Mouse (Mus musculus): ENCODE results near the gene Mmp19.

Mmp19 gene

DNA sequence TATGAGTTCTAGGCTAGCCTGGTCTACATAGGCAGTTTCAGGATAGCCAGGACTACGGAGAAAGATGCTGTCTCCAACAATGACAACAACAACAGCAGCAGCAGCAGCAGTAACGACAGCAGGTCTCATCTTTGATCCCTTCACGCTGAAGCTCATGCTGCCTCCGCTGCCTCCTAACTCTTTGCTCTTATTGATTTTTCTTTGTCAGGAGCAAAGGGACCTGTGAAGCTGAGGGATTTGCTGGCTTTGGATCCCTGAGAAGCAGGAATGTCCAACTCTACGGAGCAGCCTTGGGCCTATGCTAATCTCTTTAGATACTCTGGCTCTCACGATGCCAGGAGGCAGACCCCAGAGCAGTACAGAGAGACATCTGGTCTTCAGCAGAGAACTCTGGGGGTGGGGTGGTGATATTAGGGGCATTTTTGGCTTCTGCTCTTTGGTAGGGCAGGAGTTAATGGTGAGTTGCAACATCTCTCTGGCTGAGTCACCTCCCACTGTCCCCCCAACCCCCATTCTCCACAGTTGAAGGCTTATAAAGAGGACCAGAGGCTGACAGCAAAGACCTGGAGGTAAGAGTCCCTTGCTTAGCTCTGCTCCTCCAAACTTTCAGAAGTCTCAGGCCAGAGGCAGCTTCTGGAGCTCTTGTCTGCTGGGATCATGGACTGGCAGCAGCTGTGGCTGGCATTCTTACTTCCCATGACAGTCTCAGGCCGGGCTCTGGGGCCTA is at the start of gene Mmp19:
TSS of gene Mmp19 (plus strand) at position 513 of the 727 bp plus-strand sequence.
- DNase-seq (ENCODE audit: low spot score in 2 of 2), result no peak

DNA sequence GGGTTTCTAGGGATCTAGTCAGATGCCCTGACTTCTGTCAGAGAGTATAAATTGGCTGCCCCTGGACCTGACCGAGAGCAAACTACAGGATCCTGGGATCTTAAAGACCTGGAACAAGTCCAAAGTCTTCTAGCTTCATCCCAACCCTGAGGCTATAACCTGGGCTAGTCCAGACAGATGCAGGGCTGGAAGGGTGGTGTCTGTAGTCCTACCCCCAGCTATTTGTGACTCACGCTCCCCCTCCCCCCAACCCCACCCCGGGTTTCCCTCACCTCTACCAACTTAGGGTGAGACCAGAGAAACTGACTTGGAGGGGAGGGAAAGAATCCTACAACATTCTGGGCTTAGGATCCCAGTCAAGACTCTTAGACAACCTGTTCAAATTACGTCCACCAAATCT is 48.1 kb upstream of the Mmp19 start:
- DNase-seq (ENCODE audit: low spot score in 2 of 2), result no peak

DNA sequence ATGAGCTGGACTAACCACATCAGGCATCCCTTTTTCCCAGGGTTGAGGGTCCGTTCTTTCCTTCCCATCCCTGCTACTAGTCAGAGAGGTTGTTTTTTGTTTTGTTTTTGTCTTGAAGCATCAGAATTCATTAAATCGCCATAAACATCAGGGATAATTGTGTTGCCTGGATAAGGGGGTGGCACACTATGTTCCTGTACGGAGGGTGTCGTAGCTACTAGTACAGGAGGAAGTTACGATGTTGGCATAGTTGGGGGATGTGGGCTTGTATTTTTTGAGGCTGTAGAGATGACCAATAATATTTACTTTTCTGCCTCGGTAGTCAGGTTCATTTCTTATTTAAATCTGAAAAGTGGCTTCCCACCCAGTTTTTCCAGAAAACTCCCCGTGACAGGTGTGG is 47.5 kb upstream of the Mmp19 start:
- no peak for DNase-seq (ENCODE audit: low spot score in 2 of 2)

DNA sequence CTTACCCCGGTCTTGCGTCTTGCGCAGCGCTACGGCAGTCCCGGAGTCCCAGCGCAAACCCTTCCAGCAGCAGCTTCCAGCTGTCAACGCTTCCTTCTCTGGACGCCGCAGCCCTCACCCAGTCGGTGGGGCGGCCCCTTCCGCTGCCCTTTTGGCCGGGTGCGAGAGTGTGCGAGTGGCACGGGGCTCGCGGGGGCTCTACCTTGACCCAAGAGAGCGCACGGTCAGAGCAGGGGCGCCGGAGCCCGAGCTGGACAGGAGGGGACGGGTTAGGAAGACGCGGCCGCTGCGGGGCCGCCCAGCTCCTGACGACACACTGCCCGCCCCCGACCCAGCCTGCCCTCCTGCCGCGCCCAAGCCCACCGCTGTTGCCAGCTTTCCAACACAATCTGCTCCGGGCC is 46.9 kb upstream of the Mmp19 start:
- peak in 1 of 2 experiments; percentile 54 for DNase-seq (ENCODE audit: low spot score in 2 of 2)

DNA sequence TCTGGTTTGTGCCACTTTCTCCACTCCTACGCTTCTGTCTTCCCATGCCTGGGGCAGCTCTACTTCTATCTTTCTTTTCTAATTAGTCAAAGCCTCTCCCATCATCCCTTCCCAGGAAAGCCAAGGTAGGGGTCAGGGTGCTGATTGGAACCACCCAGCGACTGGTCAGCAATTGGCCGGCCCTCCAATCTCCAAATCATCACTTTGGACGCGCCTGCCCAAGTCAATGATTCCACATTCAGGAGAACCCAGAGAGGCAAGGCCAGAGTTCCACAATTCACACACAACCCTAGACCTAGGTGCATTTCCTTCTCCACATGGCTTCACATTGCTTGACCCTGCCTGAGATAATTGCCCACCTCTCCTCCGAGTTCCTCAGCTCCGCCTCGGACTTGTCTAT is 46.5 kb upstream of the Mmp19 start:
- DNase-seq (ENCODE audit: low spot score in 2 of 2), result no peak

DNA sequence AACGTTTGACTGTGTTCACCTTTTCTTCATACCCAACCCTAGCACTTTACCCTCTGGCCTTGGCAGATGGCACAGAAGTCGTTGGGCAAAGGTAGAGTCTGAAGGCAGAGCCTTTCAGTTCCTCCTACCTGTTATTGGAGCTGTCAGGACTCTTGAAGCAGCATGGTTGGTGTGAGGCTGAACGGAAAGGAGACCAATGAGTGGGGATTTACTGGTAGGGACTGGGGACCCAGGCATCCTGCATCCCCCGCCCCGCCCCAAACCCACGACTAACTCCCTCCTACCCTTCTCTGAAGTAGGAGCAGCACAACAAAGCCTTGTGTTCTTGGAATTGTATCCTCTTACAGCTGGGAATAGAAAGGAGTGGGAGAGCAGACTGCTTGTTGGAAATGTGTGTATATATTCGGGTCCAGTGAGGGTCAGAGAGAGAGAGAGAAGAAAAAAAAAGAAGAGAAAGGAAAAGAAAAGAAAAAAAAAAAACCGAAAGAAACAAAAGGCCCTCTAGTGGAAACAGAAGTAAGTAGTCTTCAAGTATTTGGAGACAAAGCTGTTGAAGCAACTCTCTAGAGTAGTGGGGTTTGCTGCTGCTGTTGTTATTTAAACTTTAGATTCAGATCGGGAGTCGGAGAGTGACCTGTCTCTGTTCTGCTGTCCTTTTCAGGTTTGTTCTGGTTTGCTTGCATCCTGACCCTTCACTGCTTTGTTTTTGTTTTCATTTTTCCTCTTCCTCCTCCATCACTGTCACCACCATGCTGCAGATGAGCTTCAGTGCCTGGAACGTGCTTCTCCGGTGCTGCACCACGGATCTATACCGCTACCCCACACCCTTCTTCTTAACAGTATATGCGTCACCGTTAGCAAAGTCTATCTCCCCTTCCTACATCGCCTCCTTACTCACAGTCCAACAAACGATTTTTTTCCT is 45.8 kb upstream of the Mmp19 start, which contains the start of gene Dgka:
TSS of gene Dgka (minus strand) at position 176 of the 922 bp plus-strand sequence.
- no peak for DNase-seq (ENCODE audit: low spot score in 2 of 2)

DNA sequence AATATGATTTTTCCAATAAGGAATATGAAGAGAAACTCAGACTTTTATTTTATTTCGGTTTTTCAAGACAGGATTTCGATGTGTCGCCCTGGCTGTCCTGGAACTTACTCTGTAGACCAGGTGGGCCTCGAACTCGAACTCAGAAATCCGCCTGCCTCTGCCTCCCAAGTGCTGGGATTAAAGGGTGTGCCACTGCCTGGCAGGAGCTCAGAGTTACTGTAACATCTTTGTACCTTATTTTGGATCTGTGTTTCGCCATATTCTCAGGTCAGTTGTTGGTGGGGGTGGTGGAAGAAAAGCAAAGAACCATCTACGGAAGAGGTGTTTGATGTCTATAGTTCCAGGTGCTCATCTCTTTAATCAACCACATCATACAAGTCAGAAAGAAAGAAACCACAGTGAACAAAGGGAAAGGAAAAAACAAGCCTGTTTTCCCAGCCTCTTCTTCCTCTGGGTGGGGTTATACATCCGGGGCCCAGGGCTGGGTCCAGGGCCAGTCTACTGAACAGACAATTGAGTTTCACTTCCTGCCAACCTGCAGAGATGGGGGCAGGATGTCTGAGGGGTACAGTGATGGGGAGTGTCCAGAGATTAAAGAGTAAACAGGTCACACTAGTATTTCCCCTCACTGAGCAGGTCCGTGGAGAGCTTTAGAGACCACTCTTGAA is 44.6 kb upstream of the Mmp19 start:
- no peak for DNase-seq (ENCODE audit: low spot score in 2 of 2)

DNA sequence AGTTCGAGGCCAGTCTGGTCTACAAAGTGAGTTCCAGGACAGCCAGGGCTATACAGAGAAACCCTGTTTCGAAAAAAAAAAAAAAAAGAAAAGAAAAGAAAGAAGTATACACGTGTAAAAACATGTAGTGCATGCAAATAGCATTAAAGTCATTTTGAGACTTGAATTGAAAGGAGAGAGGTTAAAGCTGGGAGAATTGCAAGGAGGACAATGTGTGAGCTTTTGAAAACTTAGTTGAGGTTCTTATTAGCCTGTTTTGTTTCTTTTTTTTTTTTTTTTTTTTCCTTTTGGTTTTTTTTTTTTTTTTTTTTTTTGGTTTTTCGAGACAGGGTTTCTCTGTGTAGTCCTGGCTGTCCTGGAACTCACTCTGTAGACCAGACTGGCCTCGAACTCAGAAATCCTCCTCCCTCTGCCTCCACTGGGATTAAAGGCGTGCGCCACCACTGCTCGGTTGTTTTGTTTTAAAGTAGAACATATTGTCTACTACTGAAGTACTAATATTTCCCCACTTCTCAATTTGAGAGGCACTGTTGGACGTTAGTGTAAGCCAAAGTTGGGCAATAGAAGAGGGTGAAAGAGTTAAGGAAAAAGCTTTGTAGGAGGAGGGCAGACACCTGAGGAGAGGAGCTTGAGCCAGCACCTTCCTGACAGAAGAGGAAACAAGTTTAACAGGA is 43.6 kb upstream of the Mmp19 start:
- no peak for DNase-seq (ENCODE audit: low spot score in 2 of 2)

DNA sequence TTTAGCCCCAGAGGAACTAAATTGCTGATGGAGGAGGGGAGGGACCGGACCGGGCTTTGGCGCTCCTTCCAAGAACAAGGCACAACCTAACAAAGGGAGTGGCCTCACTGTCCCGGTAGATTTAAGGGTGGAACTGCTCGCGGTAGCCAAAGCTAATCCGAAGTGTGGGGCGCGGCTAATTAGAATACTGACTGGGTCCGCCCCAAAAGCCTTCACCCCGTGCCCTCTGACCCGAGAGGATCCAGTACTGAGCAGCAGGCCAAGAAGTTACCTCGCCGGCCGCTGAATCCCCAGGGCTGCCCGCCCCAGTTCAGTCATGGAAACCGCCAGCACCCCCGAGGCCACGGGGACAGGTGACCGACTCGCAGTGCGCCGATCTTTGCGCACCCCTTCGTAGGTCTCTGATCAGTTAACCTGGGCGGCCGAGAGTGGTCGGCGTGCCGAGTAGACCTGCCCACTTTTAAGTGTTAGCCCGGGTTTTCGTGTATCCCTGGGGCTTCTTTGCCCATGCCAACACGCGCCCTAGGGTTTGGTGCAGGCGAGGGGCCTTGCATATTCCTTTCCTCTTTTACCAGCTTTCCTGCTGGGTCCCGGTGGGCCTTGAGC is 43.0 kb upstream of the Mmp19 start, which contains the start of gene Pym1:
TSS of gene Pym1 (plus strand) at position 244 of the 606 bp plus-strand sequence.
- peak in 1 of 2 experiments; percentile 53 for DNase-seq (ENCODE audit: low spot score in 2 of 2)

DNA sequence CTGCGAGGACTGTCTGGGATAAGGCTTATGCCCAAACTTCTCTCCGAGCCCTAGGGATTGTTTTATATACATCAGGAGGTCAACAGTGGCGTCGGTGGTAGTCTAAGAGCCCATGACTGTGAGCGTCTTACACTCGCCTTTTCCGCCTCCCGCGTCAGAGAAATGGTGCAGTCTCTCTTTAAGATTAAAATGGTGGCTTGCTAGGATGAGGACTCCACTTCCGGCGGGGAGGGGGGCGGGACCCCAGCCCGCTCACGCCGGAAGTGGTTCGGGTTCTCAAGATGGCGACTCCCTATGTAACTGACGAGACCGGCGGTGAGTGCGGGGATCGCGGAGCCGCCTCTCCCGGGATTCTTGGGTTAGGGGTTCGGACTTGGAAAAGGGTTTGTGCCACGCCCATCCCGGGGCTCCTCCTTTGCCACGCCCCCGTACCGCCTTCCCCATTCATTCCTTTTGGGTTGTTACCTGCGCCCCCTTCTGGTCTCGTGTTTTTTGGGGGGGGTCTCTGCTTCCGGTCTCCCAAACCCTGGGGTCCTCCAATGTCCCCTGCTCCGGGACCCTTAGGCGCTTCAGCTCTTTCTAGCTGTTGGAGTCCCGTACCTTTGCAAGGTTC is 42.4 kb upstream of the Mmp19 start:
- peak; percentile 42 to 79 for DNase-seq (ENCODE audit: low spot score in 2 of 2)

DNA sequence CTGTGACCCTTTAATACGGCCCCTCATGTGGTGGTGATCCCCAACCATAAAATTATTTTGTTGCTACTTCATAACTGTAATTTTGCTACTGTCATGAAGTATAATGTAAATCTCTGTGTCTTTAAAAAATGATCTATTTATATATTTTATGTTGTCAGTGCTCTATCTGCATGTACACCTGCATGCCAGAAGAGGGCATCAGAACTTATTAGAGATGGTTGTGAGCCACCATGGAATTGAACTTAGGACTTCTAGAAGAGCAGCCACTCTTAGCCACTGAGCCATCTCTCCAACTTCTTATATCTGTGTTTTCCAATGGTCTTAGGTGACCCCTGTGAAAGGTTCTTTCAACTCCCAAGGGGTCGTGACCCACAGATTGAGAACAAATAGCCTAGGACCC is 17.8 kb upstream of the Mmp19 start:
- no peak for DNase-seq (ENCODE audit: low spot score in 2 of 2)

DNA sequence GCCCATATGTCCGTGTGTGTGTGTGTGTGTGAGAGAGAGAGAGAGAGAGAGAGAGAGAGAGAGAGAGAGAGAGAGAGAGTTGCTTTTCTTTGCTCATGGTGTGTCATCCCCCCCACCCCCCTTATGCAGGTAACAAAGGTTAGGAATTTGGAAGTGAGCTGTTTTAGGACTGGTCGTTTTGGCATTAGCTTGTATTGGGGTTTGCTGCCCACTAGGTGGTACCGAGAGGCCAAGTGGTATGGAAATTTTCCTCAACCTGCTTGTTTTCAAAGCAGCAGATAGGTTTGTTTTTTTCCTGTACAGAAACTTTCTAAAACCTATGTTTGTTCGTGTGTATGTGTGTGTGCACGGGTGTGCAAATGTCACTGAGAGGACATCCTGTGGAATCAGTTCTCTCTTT is 17.0 kb upstream of the Mmp19 start:
- DNase-seq (ENCODE audit: low spot score in 2 of 2), result no peak

DNA sequence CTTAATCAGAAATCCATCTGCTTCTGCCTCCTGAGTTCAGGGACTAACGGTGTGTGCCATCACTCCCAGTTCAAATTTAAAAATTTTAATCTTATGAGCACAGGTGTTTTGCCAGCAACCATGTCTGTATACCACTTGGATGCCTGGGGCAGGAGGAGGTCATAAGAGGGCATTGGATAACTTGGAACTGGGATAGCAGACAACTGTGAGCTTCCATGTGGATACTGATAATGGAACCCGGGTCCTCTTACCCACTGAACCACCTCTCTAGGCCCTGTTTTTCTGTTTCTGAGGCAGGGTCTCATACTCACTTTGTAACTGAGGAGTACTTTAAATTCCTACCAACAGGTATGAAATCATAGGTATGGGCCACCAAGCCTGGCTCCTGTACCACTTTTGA is 12.3 kb upstream of the Mmp19 start:
- DNase-seq (ENCODE audit: low spot score in 2 of 2), result no peak

DNA sequence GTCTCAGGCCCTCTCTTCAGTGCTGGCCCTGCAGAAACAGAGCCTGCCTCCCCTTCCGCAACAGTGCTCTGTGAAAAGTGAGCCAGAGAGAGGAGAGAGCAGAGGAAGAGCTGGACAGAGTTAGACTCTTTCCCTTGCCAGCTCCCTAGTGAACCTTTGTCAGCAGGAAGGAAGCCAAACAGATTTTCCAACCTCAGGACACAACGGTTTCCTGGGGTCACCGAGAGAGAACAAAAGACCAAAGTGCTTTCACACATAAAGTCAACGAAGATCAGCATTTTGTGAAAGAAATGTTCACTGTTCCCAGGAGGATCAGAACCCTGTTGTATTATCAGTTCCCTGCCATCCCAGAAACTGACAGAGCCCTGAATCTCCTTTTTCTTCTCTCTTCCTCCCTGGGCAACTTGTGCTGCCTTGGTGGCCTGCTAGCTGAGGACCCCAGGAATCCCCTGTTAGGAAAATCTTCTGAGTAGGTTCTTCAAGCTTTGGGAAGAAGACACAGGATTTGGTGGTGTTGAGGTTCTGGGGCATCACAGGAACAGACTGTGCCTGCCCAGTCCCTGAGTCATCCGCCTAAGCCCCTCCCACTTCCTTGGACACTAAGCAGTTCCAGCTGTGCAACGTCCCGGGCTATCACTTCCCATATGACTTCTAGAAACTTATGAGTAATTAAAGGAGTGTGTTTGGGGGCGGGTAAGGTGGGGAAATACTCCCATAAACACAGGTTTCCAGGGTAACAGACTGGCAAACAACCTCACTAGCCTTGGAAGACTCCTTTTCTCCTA is 11.5 kb upstream of the Mmp19 start:
- no peak for DNase-seq (ENCODE audit: low spot score in 2 of 2)

DNA sequence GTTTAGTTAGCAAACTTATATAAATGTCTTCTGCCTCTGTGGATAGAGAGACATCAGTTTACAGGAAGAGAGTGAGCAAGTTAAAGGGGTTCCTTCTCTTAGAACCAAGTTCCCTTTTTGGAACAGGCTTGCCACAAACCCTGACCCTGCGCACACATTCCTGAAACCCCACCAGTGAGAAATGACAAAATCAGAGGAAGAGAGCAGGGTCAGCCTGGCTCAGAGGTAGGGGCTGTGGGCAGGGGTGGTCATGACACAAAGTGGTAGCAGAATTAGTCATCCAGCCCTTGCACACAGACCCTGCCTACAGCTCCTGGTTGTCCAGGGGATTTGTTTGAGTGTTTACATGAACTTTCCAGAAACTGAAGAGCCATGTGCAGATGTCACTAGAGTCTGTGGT is 10.5 kb upstream of the Mmp19 start:
- no peak for DNase-seq (ENCODE audit: low spot score in 2 of 2)

DNA sequence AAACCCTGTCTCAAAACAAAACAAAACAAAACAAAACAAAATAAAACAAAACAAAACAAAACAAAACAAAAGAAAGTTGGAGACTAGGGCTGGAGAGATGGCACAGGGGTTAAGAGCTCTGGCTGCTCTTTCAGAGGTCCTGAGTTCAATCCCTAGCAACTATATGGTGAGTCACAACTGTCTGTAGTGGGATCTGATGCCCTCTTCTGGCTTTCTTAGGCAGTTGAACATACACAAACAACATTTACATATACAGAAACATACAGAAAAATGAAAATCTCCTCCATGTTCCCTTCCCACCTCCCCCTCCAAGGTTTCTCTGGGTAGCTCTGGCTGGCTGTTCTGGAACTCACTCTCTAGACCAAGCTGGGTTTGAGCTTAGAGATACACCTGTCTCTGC is 1.3 kb downstream of the Mmp19 start:
- DNase-seq (ENCODE audit: low spot score in 2 of 2), result no peak

DNA sequence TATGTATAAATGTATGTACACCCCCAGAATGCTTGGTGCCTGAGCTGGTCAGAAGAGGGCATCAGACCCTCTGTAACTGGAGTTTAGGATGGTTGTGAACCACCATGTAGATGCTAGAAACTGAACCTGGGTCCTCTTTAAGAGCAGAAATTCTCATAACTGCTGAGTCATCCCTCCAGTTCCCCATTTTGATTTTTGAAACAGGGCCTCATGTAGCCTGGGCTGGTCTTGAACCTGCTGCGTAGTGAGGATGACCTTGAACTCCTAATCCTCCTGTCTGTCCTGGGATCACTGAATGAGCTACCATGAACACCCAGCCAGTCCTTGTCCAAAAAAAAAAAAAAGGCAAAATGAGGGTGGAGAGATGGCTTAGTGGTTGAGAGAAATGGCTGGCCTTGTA is 2.5 kb downstream of the Mmp19 start:
- DNase-seq (ENCODE audit: low spot score in 2 of 2), result no peak

DNA sequence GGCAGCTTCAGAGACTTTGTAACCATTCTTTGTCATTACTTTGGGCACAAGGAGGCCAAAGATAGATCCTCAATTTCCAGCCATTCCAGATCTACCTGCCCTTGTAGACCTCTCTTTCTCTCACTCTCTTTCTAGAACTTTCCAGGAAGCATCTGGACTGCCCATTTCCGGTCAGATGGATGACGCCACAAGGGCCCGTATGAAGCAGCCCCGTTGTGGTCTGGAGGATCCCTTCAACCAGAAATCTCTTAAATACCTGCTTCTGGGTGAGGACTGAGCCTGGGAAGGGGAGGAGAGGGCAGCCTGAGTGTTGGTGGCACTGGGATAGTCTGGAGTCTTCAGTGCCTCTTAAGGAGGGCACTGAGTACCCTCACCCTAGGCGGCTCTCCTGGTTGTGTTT is 3.7 kb downstream of the Mmp19 start:
- DNase-seq (ENCODE audit: low spot score in 2 of 2), result no peak

DNA sequence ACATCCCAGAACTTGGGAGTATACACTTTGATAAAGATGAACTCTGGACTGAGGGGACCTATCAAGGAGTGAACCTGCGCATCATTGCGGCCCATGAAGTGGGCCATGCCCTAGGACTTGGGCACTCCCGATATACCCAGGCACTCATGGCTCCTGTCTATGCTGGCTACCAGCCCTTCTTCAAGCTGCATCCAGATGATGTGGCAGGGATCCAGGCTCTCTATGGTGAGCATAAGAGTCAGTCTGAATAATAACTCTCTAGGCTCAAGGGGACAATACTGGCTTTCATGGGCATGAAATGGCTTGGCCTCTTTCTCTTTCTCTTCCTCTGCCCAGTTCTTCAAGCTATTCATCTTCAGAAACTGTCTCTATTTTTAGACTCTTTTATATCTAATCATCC is 4.9 kb downstream of the Mmp19 start:
- peak in 1 of 2 experiments; percentile 6 for DNase-seq (ENCODE audit: low spot score in 2 of 2)

DNA sequence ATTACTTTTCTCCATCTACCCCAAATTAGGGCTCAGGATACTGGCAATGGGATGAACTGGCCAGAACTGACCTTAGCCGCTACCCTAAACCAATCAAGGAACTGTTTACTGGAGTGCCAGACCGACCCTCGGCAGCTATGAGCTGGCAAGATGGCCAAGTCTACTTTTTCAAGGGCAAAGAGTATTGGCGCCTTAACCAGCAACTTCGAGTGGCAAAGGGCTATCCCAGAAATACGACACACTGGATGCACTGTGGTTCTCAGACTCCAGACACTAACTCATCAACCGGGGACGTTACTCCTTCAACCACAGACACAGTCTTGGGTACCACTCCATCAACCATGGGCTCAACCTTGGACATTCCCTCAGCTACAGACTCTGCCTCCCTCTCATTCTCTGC is 8.0 kb downstream of the Mmp19 start:
- DNase-seq (ENCODE audit: low spot score in 2 of 2), result no peak
